Mouse (Mus musculus) hindbrain, embryonic 14.5 days (tissue): ENCODE results near the gene Klri2. TPM values are rescaled to one million over a fixed set of nuclear protein-coding genes. Genes with fewer than 3 reads are reported as not detected.
"Not testable (repeated sequence)": the region's sequence is repeated elsewhere in the genome, so short reads cannot be mapped to it uniquely, and the experiment has no call there.

Experiments
- ATAC-seq: fragments of 200-750 bp; cut with Nextera tagmentation; 2 replicates; pipeline ENCODE4 v1.8.0; 2017; ENCODE audit warnings: moderate number of reproducible peaks, mild to moderate bottlenecking, moderate TSS enrichment, moderate library complexity; ENCODE audit not compliant: low FRiP score
- DNase-seq: peaks from one replicate; pipeline ENCODE4 v3.0.0-alpha.2; 2015; ENCODE audit warnings: low spot score
- H3K27ac ChIP-seq: fragments of 300-500 bp; sonication (generic); 2 replicates; pipeline ENCODE4 v1.5.1; 2014; ENCODE audit warnings: mild to moderate bottlenecking, moderate library complexity
- H3K27me3 ChIP-seq: fragments of 300-500 bp; sonication (generic); 2 replicates; pipeline ENCODE4 v1.6.1; 2014; ENCODE audit warnings: mild to moderate bottlenecking, low read length, mixed read lengths; ENCODE audit not compliant: control insufficient read depth, insufficient read depth
- H3K36me3 ChIP-seq: fragments of 300-500 bp; sonication (generic); replicated peaks from 2 replicates; pipeline ENCODE4 v1.6.1; 2014; ENCODE audit not compliant: control insufficient read depth, insufficient read depth
- H3K4me1 ChIP-seq: fragments of 300-500 bp; sonication (generic); replicated peaks from 2 replicates; pipeline ENCODE4 v1.6.1; 2014; ENCODE audit warnings: antibody characterized with exemption, low read length, mixed read lengths; ENCODE audit not compliant: control insufficient read depth, insufficient read depth
- H3K4me2 ChIP-seq: fragments of 300-500 bp; sonication (generic); replicated peaks from 2 replicates; pipeline ENCODE4 v1.6.1; 2014; ENCODE audit warnings: mild to moderate bottlenecking, moderate library complexity
- H3K4me3 ChIP-seq: fragments of 300-500 bp; sonication (generic); replicated peaks from 2 replicates; pipeline ENCODE4 v1.5.1; 2014; ENCODE audit warnings: mild to moderate bottlenecking, low read length
- H3K9ac ChIP-seq: fragments of 300-500 bp; sonication (generic); 2 replicates; pipeline ENCODE4 v1.6.1; 2014
- H3K9me3 ChIP-seq: fragments of 300-500 bp; sonication (generic); 2 replicates; pipeline ENCODE4 v1.6.1; 2016; ENCODE audit warnings: low read length; ENCODE audit not compliant: control insufficient read depth
- WGBS: fragments of 180-500 bp; shearing (Covaris S2); extraction: QIAGEN DNeasy Blood & Tissue Kit; methylation state at CpG from one replicate; pipeline ENCODE4 v1.1.7; 2014; 5-methylcytosine and 5-hydroxymethylcytosine counted together
- polyA plus RNA-seq: library from polyadenylated mRNA; unstranded; fragments of >200 nt; fragmentation: Nextera tagmentation; extraction: Ambion mirVana; gene quantifications from 2 replicates; pipeline ENCODE4 v1.2.1, GENCODE M21; 2014

Klri2 gene
- polyA plus RNA-seq: not detected in 2 replicates

DNA sequence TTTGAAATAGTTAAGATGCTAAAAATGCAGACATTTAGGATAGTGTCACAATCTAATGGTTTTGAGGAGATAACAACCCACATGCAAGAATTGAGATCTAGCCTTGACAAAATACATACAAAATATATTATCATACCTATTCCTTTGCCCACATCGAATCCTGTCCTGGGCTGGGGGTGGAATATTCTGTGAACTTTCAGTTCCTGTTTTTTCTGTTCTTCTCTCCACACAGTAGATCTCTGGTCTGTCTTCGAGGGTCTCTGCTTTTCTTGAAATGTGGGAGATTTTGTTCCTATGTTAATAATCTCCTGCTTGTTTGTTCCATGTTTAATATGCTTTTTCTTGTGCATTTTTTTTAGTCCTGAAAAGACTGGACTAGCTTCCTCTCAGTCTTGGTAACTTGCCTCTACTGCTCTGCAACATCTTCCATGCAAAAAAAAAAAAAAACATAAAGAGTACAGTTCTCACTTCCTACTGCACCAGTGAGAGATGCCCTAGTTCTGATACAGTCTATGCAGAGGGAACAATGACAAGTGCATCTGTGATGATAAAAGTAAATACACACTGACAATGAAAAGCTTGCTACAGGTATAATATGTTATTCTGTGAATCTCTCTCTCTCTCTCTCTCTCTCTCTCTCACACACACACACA is at the start of gene Klri2:
Gene Klri2, minus strand, starts transcription at position 416 of the 653 bp plus-strand sequence.
- H3K4me2 ChIP-seq: no peak within 1 kb of the TSS
- H3K27me3 ChIP-seq: no peaks in the 10 kb centered on the region
- no peak for DNase-seq
- no peaks in the 10 kb centered on the region for H3K36me3 ChIP-seq
- H3K9me3 ChIP-seq: no peaks in the 10 kb centered on the region
- ATAC-seq: no peak
- no peak within 1 kb of the TSS for H3K9ac ChIP-seq
- H3K27ac ChIP-seq: no peak within 1 kb of the TSS
- H3K4me3 ChIP-seq: no peak within 1 kb of the TSS
- 70% methylated on average over 2 of the region's 2 CpGs for WGBS
- no peaks in the 10 kb centered on the region for H3K4me1 ChIP-seq

DNA sequence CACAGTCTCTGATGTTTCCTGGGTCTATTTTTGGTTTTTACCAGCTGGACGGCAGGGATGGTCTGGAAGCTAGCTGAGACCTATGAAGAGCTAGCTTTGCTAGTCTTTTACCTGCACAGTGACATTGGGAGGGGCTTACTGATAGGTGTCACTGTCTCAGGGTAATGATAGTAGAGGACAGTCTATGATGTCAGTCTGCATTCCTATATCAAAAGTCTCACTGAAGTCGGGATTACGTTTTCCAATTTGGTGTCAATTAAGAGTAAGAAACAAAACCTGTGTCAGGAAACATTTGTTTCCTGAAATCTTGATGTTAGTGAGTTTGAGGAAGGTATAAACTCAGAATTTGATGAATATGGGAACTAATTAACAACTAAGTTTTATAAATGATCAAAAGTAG is 43.9 kb upstream of the Klri2 start, which contains the start of gene Gm156:
Gene Gm156, minus strand, starts transcription at position 101 of the 400 bp plus-strand sequence.
- not testable (repeated sequence) for H3K4me3 ChIP-seq, H3K27me3 ChIP-seq, H3K4me2 ChIP-seq, H3K36me3 ChIP-seq, ATAC-seq, H3K4me1 ChIP-seq, H3K27ac ChIP-seq, DNase-seq, H3K9ac ChIP-seq, H3K9me3 ChIP-seq
- 94% methylated on average over 3 of the region's 3 CpGs for WGBS

DNA sequence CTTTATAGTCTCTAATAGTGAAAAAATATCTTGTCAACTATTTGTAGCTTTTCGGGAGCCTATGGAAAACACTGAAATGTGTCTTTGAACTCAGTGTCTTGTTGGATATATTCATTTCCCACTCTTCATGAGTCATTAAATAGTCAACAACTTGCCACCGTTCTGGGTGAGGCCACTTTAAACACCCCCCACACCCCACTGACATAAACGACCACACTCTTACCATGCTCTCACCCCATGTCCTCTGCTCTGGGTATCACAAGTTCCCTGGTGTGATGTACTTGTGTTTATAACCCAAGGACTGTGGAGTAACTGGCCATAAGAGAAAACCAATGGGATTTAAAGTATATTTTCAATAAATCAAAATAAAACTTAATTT is 7.4 kb upstream of the Klri2 start:
- no peak for ATAC-seq

DNA sequence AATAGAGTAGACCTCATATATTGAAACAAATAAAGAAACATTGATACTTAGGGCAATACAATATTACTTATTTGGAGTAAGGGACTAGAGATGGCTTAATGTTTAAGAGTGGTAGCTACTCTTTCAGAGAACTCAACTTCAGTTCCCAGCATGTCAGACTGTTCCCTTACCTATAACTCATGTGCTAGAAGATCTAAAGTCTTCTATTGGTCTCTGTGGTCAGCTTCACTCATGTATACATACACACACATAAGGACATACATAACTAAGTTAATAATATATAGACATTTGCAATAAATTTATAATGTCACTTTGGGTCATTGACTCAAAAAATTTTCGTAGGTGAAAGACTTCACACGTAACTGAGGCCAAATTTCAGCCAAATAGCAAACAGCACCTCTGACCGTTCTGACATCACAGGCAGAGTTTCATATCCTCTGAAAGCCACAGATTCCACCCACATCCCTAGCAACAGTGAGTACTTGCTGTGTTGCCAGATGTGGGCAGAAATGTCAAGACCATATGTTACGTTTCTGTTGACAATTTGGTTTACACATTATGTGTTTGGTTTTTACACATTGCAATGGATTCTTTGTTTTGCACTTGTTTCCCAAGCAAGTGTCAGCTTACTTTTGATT is 6.9 kb upstream of the Klri2 start:
- Histone ChIP-seq H3K9me3 (no peaks in the 10 kb centered on the region), H3K27ac (no peak overlapping the region), H3K9ac (no peak overlapping the region), H3K4me1 (no peaks in the 10 kb centered on the region), H3K27me3 (no peaks in the 10 kb centered on the region), H3K36me3 (no peaks in the 10 kb centered on the region), H3K4me3 (no peak overlapping the region), H3K4me2 (no peak overlapping the region)
- WGBS: 85% methylated on average over 4 of the region's 4 CpGs
- no peak for DNase-seq
- no peak for ATAC-seq

More for the DNA sequence above, 7.4 kb upstream of the Klri2 start:
- Histone ChIP-seq H3K4me3 (no peak overlapping the region), H3K9me3 (no peaks in the 10 kb centered on the region), H3K4me2 (no peak overlapping the region), H3K4me1 (no peaks in the 10 kb centered on the region), H3K27ac (no peak overlapping the region), H3K9ac (no peak overlapping the region), H3K36me3 (no peaks in the 10 kb centered on the region), H3K27me3 (no peaks in the 10 kb centered on the region)
- DNase-seq: no peak
- WGBS: 83% methylated on average over 3 of the region's 3 CpGs

DNA sequence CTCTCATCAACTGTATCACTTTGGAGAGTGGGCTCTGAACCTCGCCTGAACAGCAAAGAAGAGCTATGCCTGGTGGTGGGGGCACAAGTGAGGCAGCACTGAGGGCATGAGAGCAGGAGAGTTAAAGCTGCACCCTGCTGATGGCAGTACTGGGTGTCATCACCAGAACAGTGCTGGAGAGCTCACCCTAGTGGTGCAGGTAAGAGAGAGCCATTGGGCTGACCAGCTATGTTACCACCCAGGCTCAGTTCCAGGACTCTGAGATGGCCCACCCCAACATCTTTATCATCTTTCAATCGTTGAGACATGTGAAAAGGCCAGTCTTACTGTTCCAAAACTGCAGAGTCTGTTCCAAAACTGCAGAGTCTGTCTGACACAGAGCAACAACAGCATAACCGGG is 5.9 kb upstream of the Klri2 start:
- H3K9me3 ChIP-seq: no peaks in the 10 kb centered on the region
- no peaks in the 10 kb centered on the region for H3K4me1 ChIP-seq
- H3K27ac ChIP-seq: no peak overlapping the region
- no peak overlapping the region for H3K4me2 ChIP-seq
- H3K9ac ChIP-seq: no peak overlapping the region
- ATAC-seq (no peak), DNase-seq (no peak)
- no peaks in the 10 kb centered on the region for H3K36me3 ChIP-seq
- 67% methylated on average over 3 of the region's 3 CpGs for WGBS
- H3K4me3 ChIP-seq: no peak overlapping the region
- H3K27me3 ChIP-seq: no peaks in the 10 kb centered on the region

DNA sequence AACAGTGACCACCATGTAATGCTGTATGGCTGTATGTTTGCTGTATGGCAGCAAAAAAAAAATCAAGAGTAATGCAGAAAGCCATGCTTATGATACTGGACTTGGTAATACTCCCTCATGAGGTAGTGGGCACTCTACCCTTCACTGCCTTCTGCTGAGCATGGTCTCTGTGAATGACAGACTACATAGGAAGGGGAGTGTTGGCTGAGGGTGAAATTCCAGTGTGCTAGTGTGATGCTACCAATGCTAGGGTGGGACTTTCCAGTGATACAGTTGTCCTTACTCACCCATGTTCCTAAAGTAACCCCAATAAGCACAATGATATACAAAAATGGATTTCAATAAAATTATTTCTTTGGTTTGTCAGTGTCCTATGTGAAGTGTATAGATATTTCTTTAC is 3.9 kb downstream of the Klri2 start:
- Histone ChIP-seq H3K9ac (no peak overlapping the region), H3K9me3 (no peaks in the 10 kb centered on the region), H3K27ac (no peak overlapping the region), H3K4me3 (no peak overlapping the region), H3K4me2 (no peak overlapping the region), H3K36me3 (no peaks in the 10 kb centered on the region), H3K27me3 (no peaks in the 10 kb centered on the region), H3K4me1 (no peaks in the 10 kb centered on the region)
- no peak for DNase-seq
- ATAC-seq: no peak

DNA sequence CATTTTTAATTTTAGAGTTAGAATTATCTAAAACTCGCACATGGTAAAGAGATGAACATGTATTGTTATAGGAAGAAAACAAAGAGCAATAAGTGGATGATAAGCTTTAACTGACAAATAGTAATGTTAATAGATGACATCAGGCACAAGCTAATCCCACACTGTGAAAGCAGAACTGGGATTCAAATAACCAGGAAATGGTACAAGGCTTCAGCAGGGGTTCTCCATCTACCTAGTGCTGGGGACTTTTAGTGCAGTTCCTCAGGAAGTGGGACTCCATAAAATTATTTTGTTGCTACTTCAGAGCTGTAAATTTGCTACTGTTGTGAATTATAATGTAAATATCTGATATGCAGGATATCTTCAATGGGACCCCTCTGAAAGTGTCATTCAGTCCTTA is 13.0 kb downstream of the Klri2 start:
- Histone ChIP-seq H3K9me3 (no peaks in the 10 kb centered on the region), H3K9ac (no peak overlapping the region), H3K27me3 (no peaks in the 10 kb centered on the region), H3K36me3 (no peaks in the 10 kb centered on the region), H3K4me1 (no peaks in the 10 kb centered on the region), H3K4me2 (no peak overlapping the region), H3K27ac (no peak overlapping the region), H3K4me3 (no peak overlapping the region)
- ATAC-seq: no peak
- DNase-seq: no peak
- WGBS: 87% methylated on average over 1 of the region's 1 CpGs

DNA sequence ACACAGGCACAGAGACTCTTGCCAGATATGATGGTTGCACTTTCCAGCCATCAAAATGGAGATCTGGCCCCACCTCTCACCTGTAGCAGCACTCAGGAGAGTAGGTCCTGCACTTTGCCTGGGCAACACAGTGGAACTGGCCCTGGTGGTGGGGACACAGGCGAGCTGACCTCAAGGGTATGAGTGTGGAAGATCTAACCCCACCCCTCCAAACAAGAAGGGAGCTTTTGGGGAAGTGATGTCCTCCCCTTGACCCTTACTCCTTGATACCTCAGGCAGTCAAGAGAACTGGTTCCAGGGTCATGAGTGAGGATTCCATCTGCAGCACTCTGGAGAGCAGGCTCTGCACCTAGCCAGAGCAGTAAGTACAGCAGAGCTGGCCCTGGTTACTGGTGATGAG is 18.9 kb downstream of the Klri2 start:
- no peak overlapping the region for H3K27ac ChIP-seq
- H3K4me2 ChIP-seq: no peak overlapping the region
- no peaks in the 10 kb centered on the region for H3K36me3 ChIP-seq
- H3K4me3 ChIP-seq: no peak overlapping the region
- H3K9ac ChIP-seq: no peak overlapping the region
- no peaks in the 10 kb centered on the region for H3K9me3 ChIP-seq
- WGBS: 86% methylated on average over 1 of the region's 1 CpGs
- DNase-seq: no peak
- ATAC-seq: no peak
- no peaks in the 10 kb centered on the region for H3K27me3 ChIP-seq
- no peaks in the 10 kb centered on the region for H3K4me1 ChIP-seq

DNA sequence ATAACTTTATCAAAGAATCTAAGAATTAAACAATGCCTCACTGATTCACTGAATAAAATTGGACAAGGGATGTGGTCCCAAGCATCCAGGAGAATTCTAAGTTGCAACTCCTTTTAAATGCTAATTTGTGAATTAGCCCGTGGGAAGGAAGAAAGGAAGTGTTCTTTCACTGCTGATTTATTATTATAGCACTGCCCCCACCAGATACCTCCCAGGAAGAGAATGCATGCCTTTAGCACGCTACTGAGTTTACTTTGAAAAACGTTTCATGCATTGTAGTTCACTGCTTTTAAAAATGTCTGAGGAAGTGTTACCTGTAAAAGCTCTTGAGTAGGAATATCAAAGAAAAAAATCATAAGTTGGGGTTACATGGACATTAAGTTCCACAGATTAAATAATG is 19.8 kb downstream of the Klri2 start:
- H3K27me3 ChIP-seq: no peaks in the 10 kb centered on the region
- H3K9me3 ChIP-seq: no peaks in the 10 kb centered on the region
- DNase-seq (no peak), ATAC-seq (no peak)
- H3K9ac ChIP-seq: no peak overlapping the region
- no peaks in the 10 kb centered on the region for H3K36me3 ChIP-seq
- no peak overlapping the region for H3K4me2 ChIP-seq
- 14% methylated on average over 3 of the region's 3 CpGs for WGBS
- no peaks in the 10 kb centered on the region for H3K4me1 ChIP-seq
- no peak overlapping the region for H3K27ac ChIP-seq
- H3K4me3 ChIP-seq: no peak overlapping the region
